Mouse (Mus musculus) right cerebral cortex, postnatal 25 days (tissue): Measurements from ENCODE around the gene Sly.
"Not testable (repeated sequence)": the region's sequence is repeated elsewhere in the genome, so short reads cannot be mapped to it uniquely, and the experiment has no call there.

Experiments
- DNase-seq: peaks from one replicate; pipeline ENCODE4 v3.0.0; 2022

The Sly gene

DNA sequence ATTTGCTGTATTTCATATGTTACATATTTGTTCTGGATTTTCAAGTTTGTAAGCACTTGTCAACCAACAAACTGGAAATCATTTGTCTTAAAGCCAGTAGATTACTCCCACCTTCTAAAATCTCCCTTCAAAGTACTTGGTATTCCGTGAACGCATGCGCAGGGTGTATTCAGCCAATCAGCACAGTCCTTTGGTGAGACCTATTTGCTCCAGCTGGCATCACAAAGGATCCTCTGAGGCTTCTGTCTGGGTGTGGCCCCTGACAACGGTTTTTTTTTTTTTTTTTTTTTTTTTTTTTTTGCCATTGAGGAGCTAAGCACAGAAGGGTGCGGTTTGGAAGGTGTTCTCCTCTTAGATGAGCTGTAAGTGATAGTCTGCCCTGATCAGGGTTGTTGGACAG, at the start of gene Sly:
TSS of gene Sly (plus strand) at position 301 of the 400 bp plus-strand sequence.
- DNase-seq, result not testable (repeated sequence)
